Mouse (Mus musculus) MEL (cell line): ENCODE data around the gene Phox2b.

ENCODE experiments used
- EP300 ChIP-seq, 2 experiments: IDR thresholded peaks; 2 replicates each; pipeline ENCODE4 v1.6.1; 2011; ENCODE audit warnings: improper control_type of control experiment in 2 of 2, low read length in 2 of 2, low read depth in 1 of 2, mild to moderate bottlenecking in 1 of 2
- GATA1 ChIP-seq: IDR thresholded peaks from 2 replicates; pipeline ENCODE4 v1.6.1; 2011; ENCODE audit warnings: low read depth, low read length, improper control_type of control experiment
- MAX ChIP-seq: IDR thresholded peaks from 2 replicates; pipeline ENCODE4 v1.6.1; 2011; ENCODE audit warnings: low read length, improper control_type of control experiment
- MEF2A ChIP-seq: IDR thresholded peaks from 2 replicates; pipeline ENCODE4 v1.6.1; 2014; ENCODE audit warnings: low read depth, mild to moderate bottlenecking, inconsistent platforms, low read length, improper control_type of control experiment; ENCODE audit not compliant: poor library complexity, insufficient replicate concordance, severe bottlenecking; ENCODE audit errors: extremely low read depth
- MYC ChIP-seq: IDR thresholded peaks from 2 replicates; pipeline ENCODE4 v1.6.1; 2011; ENCODE audit warnings: low read depth, mild to moderate bottlenecking, low read length, improper control_type of control experiment, moderate library complexity
- NRF1 ChIP-seq: IDR thresholded peaks from 2 replicates; pipeline ENCODE4 v1.6.1; 2014; ENCODE audit warnings: low read depth, mild to moderate bottlenecking, inconsistent platforms, low read length, improper control_type of control experiment, moderate library complexity; ENCODE audit not compliant: poor library complexity, insufficient read depth, severe bottlenecking
- UBTF ChIP-seq: IDR thresholded peaks from 2 replicates; pipeline ENCODE4 v1.6.1; 2012; ENCODE audit warnings: low read depth, mild to moderate bottlenecking, inconsistent platforms, low read length, improper control_type of control experiment, moderate library complexity, borderline replicate concordance; ENCODE audit not compliant: insufficient read depth
- USF1 ChIP-seq: IDR thresholded peaks from 2 replicates; pipeline ENCODE4 v1.6.1; 2014; ENCODE audit warnings: low read depth, mild to moderate bottlenecking, inconsistent platforms, low read length, improper control_type of control experiment, moderate library complexity

DNA sequence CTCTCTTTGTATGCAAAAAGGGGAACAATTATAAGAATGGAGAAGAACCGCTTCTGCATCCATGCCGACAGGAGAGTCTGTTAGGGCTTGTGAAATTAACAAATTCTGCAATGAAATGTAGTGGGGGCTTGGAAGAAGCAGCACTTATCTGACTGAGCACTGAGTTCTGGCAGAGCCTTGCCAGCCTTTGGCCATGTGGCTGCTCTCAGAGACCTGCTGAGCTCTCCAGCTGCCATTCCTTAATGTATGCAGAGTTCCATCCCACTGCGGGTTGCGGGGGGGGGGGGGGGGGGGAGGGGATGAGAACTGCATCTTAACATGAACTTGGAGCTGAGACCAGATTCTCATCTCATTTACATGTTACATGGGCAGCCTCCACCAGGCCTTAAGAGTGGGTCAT, 38.6 kb downstream of the Phox2b start:
- no peak for TF ChIP-seq GATA1
- no peak for TF ChIP-seq EP300 (IDR thresholded peaks at IDR 0.05; ENCODE audit: low read depth in 1 of 2, low read length in 2 of 2)
- TF ChIP-seq UBTF, result no peak
- no peak for TF ChIP-seq MEF2A
- TF ChIP-seq USF1, result no peak
- TF ChIP-seq MAX, result no peak
- TF ChIP-seq MYC, result no peak
- no peak for TF ChIP-seq NRF1
